Mouse (Mus musculus) cortical plate, adult 2 months (tissue): ENCODE measurements around the gene Mrpl1. TPM values are rescaled to one million over a fixed set of nuclear protein-coding genes. Genes with fewer than 3 reads are reported as not detected.
A peak's percentile ranks its signal among the peaks of the same experiment; 100 is the strongest.

Source experiments
- H3K27ac ChIP-seq: fragments of 200-500 bp; 2 replicates; pipeline ENCODE4 v1.5.1; 2012; ENCODE audit warnings: low read length, control low read depth, inconsistent platforms; ENCODE audit not compliant: insufficient read depth
- H3K4me1 ChIP-seq: fragments of 200-500 bp; 2 replicates; pipeline ENCODE4 v1.6.1; 2011; ENCODE audit warnings: low read length; ENCODE audit not compliant: control insufficient read depth, insufficient read depth
- H3K4me3 ChIP-seq: fragments of 200-500 bp; 2 replicates; pipeline ENCODE4 v1.5.1; 2011; ENCODE audit warnings: mild to moderate bottlenecking, low read length, control low read depth; ENCODE audit not compliant: insufficient read depth
- CTCF ChIP-seq: fragments of 200-500 bp; IDR thresholded peaks from 2 replicates; pipeline ENCODE4 v1.5.1; 2011; ENCODE audit warnings: mild to moderate bottlenecking, control low read depth, low read length; ENCODE audit not compliant: insufficient read depth; ENCODE audit errors: extremely low read depth
- POLR2A ChIP-seq: fragments of 200-500 bp; IDR thresholded peaks from 2 replicates; pipeline ENCODE4 v1.6.1; 2011; ENCODE audit warnings: mild to moderate bottlenecking, low read length, control low read depth; ENCODE audit not compliant: insufficient read depth; ENCODE audit errors: extremely low read depth
- polyA plus RNA-seq: library from polyadenylated mRNA; depleted of rRNA; stranded (reverse); fragments of >200 nt; gene quantifications from 2 replicates; pipeline ENCODE4 v1.2.3, GENCODE M21; 2012

Gene Mrpl1
- polyA plus RNA-seq, 1 experiment = 9.1 TPM

- Histone ChIP-seq H3K4me3 (no peak overlapping the region), H3K4me1 (no peaks in the 10 kb centered on the region), H3K27ac (no peak overlapping the region)
- no peak for TF ChIP-seq CTCF
These were observed 37.5 kb upstream of the Mrpl1 start for GRCm38 (mm10) chr5:96171765-96172164.

- H3K4me1 ChIP-seq = no peaks in the 10 kb centered on the region
- no peak overlapping the region; the same call in 1 of the 2 replicates for H3K27ac ChIP-seq
- no peak overlapping the region for H3K4me3 ChIP-seq
- no peak for TF ChIP-seq CTCF
- no peak for TF ChIP-seq POLR2A
These were observed 33.2 kb upstream of the Mrpl1 start for GRCm38 (mm10) chr5:96176121-96176520.

- H3K4me1 ChIP-seq = no peaks in the 10 kb centered on the region
- TF ChIP-seq CTCF (no peak), POLR2A (no peak)
- H3K4me3 ChIP-seq = no peak overlapping the region
- H3K27ac ChIP-seq = peak overlapping the region; percentile 37; the same call in 1 of the 2 replicates
These were observed 32.4 kb upstream of the Mrpl1 start for GRCm38 (mm10) chr5:96176879-96177358.

GRCm38 (mm10) chr5:96183211-96183610 is 26.1 kb upstream of the Mrpl1 start:
- Histone ChIP-seq H3K27ac (no peak overlapping the region), H3K4me1 (no peaks in the 10 kb centered on the region), H3K4me3 (no peak overlapping the region)
- TF ChIP-seq POLR2A (no peak), CTCF (no peak)

GRCm38 (mm10) chr5:96183987-96184386 is 25.3 kb upstream of the Mrpl1 start:
- no peak overlapping the region for H3K27ac ChIP-seq
- H3K4me1 ChIP-seq = no peaks in the 10 kb centered on the region
- no peak overlapping the region for H3K4me3 ChIP-seq
- TF ChIP-seq CTCF = no peak
- no peak for TF ChIP-seq POLR2A

- no peaks in the 10 kb centered on the region for H3K4me1 ChIP-seq
- H3K27ac ChIP-seq = no peak overlapping the region
- no peak overlapping the region for H3K4me3 ChIP-seq
- TF ChIP-seq CTCF (no peak), POLR2A (no peak)
These were observed 19.5 kb upstream of the Mrpl1 start for GRCm38 (mm10) chr5:96189761-96190160.

GRCm38 (mm10) chr5:96191251-96191650 is 18.0 kb upstream of the Mrpl1 start:
- TF ChIP-seq POLR2A = no peak
- TF ChIP-seq CTCF = no peak

GRCm38 (mm10) chr5:96196547-96197052 is 12.7 kb upstream of the Mrpl1 start:
- TF ChIP-seq POLR2A (no peak), CTCF (no peak)
- no peak overlapping the region for H3K4me3 ChIP-seq
- no peaks in the 10 kb centered on the region for H3K4me1 ChIP-seq
- no peak overlapping the region for H3K27ac ChIP-seq

More at GRCm38 (mm10) chr5:96191251-96191650, 18.0 kb upstream of the Mrpl1 start:
- H3K4me3 ChIP-seq = no peak overlapping the region
- H3K27ac ChIP-seq = no peak overlapping the region
- H3K4me1 ChIP-seq = no peaks in the 10 kb centered on the region

- no peaks in the 10 kb centered on the region for H3K4me1 ChIP-seq
- H3K4me3 ChIP-seq = no peak overlapping the region
- no peak overlapping the region for H3K27ac ChIP-seq
- no peak for TF ChIP-seq CTCF
- no peak for TF ChIP-seq POLR2A
These were observed 11.0 kb upstream of the Mrpl1 start for GRCm38 (mm10) chr5:96198271-96198670.

GRCm38 (mm10) chr5:96200269-96200668 is 9.0 kb upstream of the Mrpl1 start:
- Histone ChIP-seq H3K4me1 (no peaks in the 10 kb centered on the region), H3K4me3 (no peak overlapping the region), H3K27ac (no peak overlapping the region)
- no peak for TF ChIP-seq POLR2A
- TF ChIP-seq CTCF = no peak
